Mouse (Mus musculus): ENCODE data around the gene Tshr.
A peak's percentile ranks its signal among the peaks of the same experiment; 100 is the strongest.
"Not testable (repeated sequence)": the region's sequence is repeated elsewhere in the genome, so short reads cannot be mapped to it uniquely, and the experiment has no call there.

Gene Tshr

DNA sequence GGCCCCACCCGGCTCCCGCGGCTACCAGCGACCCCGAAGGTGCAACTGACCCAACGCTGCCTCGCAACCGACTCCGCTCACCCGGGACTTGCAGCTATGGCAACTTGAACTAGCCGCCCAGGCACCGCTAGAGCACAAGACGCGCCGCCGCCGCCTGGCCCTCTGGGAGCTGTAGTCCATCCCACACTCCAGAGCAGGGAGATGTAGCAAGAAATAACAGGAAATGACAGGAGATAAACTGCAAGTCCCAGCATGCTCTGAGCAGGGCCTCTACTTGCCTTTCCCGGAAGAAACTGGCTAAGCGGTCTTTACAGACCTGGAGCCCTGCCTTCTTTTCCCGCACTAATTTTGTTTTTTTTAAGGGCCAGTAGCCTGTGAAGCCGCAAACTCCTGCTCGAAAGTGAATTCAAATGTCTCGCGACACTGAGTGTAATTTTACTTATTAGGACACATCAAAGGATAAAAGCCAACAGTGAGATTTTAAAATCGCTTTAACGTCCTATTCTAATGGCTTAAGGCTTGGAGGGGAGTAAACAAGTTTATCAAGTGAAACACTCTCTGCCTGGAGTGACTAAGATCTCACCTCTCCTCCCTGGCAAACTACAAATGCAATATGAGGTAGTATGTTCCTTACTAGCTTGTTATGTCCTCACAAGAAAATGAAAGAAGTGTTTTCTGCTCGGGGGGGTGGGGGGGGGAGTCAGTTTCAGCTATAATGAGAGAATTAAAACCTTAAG lies at the start of gene Tshr, which contains the start of gene Cep128:
Gene Tshr, plus strand, starts transcription at position 283 of the 737 bp plus-strand sequence.
Gene Cep128, minus strand, starts transcription at position 129 of the 737 bp plus-strand sequence.
- DNase-seq (ENCODE audit: low read depth, low spot score), result peak; percentile 84

DNA sequence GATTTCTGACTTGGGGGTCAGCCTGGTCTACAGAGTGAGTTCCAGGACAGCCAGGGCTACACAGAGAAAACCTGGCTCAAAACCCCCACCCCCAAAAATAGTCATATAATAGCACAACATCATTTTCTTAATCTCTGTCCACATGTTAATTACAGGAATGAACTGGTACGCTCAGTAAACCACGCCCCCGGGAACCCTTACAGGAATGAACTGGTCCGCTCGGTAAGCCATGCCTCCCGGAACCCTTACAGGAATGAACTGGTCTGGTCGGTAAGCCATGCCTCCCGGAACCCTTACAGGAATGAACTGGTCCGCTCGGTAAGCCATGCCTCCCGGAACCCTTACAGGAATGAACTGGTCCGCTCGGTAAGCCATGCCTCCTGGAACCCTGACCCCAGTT lies 45.7 kb upstream of the Tshr start:
- DNase-seq (ENCODE audit: low read depth, low spot score), result not testable (repeated sequence)

DNA sequence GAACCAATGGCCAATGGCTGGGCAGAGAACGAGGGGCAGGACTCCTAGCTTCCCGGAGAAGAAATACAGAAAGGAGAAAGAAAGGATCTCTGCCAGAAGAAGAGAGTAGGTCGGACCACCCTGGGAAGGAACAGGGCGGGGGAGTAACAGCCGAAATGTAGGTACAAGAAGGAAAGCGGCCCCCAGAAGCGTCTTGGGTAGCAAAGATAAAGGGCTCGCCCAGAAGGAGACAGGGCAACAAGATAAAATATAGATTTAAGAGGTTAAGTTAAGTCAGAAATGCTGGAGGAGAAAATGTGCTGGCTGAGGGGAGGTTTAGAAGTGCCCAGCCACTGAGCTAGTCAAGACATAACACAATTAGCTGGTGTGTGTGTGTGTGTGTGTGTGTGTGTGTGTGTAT lies 30.6 kb upstream of the Tshr start:
- DNase-seq (ENCODE audit: low read depth, low spot score), result no peak

DNA sequence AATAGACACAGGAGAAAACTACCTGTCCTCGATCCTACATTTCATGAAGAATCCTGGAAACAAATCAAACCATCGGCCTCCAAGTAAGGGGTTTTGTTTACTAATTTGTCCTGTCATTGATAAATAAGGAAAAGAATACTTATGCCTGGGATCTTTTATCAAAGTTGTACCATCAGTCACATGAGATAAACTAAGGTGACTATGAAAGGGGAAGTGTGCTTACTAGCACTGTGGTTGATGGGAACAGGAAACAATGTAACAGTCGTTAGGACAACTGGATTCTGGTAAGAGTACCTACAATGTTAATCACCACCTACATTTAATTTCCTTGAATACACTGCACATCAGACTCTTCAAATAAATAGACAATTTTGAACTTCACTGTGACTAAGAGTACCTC lies 15.2 kb upstream of the Tshr start:
- DNase-seq (ENCODE audit: low read depth, low spot score), result no peak

DNA sequence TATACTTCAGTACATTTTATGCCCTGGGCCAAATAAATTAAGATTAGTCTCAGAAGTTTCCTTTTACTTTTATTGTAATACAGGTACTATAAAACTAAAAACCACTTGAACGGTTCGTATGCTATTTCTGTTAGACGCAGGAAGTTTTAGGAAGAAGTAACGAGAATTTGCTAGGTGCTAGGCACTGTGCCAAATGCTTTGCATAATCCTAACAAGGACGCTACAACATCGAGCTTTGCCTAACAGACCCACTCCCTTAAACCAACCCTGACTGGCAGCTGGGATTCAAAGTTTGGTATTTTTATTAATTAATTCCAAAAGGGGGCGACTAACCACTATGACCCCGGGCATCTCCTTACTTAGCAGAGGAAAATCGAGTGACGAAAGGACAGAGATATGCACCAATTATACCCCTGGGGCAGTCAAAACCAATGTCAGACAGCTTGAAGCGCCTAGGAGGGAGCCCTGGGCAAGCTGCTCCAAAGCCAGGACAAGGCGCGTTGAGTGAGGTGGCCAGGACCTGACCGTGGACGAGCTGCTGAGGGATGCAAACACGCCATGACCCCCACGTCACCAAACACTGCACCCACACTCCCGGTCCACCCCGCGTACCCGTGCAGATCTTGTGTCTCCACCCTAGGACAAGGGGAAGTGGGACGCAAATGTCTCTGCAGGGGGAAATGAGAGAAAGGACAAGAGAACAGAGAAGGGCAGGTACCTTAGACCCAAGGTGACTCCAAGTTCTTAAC lies 673 bp upstream of the Tshr start:
- DNase-seq (ENCODE audit: low read depth, low spot score), result no peak

DNA sequence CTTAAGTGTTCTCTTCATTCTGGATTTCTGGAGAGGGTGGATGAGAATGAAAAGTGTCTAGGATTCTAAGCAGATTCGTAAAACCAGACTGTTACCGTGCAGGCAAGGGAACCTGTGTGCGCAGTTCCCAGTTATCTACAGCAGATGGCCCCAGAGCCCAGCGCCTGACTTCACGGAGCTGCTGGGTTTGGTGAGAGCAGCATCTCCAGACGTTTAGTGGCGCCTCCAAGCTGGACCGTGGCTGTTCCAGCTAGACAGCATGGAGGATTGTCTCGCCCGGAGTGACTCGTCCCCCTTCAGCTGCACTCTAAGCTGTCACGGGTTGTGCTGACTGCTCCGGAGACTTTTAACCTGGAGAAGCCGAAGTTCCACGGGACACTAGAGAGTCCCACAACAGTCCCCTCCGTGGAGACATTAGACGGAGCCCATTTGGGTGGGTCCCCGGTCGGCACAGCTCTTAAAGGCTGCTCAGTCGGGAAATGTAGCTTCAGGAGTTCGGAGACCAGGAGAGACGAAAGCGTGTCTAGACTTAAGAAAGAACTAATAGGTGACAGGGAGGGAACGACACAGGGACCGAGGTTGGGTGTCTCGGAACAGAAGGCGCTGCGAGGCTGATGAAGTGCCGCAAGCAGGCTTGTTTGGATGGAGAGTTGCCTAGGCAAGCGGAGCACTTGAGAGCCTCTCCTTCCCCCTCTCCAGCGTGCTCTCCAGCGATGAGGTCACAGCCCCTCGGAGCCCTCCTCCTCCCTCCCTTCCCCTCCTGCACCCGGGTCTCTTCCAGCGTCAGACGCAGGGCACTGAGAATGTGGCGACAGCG lies 16.1 kb downstream of the Tshr start:
- DNase-seq (ENCODE audit: low read depth, low spot score), result peak; percentile 36

DNA sequence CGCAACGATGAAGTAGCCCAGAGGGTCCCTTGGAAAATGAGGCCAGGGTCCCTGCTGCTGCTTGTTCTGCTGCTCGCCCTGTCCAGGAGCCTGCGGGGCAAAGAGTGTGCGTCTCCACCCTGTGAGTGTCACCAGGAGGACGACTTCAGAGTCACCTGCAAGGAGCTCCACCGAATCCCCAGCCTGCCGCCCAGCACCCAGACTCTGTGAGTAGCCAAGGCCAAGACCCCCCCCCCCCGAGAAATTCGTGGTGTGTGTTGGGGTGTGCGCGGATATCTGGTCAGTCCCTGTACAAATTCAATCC lies 16.6 kb downstream of the Tshr start:
- no peak for DNase-seq (ENCODE audit: low read depth, low spot score)

DNA sequence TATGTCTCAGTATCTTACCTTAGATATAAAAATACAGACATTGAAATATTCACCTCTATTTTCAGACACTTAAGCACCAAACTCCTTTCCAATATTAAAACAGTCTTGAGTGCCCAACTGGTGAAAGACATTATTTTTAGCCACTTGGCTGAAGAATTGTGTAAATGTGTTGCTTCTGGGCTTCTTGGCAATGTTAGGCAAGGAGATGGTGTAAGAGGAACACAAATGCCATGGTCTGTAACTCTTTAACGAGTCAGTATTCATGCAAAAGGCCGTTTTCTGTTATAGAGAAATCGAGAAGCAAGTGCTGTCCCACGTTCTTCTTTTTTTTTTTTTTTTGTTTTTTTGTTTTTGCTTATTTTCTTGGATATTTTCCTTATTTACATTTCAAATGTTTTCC lies 25.9 kb downstream of the Tshr start:
- no peak for DNase-seq (ENCODE audit: low read depth, low spot score)

DNA sequence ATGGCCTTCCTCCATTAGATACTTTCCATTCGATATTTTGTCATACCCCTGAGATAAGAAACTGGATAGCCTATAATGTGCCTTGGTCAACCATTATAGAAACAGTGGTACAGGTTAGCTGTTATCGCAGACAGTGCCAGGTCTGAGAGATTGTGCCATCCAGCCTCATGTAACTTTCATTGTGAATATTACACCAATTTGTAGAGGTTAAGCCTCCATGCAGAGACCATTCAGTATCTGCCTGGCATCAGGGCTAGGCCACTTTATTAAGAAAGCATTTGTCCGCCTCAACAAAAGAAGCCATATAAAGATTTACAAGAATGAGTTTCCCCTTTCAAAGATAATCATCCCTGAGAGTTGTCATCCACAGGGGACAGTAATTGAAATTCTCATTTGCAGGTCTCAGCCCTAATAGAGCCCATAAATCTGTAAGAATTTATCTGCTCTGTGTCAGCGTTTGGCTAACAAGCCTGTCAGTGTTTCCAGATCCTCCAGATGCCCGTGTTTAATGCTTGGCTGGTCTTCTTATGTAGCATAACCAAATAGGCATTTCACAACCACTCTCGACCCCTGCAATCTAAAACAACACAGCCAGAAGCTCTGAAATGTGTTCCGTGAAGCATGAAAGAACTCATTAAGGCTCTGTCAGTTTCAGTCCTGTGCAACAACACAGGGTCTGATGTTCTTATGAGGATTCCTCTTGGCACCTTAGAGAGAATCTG lies 28.3 kb downstream of the Tshr start:
- no peak for DNase-seq (ENCODE audit: low read depth, low spot score)

DNA sequence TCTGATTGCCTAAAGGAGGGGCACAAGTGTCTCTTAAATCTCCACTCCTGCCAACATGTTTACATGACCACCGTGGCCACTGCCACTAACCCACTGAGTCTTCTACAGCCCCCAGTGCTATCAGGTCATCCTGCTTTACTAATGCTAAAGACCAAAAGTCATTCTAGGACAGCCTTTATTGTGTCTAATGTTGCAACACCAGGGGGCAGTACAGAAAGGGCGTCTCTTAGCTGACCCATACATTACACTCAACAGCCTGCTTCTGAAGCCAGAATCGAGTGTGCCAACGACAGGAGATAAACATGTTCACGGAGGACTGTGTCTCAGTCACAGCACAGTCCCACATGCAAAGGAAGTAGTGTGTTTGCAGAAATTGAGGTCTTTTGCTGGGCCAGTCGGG lies 30.7 kb downstream of the Tshr start:
- DNase-seq (ENCODE audit: low read depth, low spot score), result no peak

DNA sequence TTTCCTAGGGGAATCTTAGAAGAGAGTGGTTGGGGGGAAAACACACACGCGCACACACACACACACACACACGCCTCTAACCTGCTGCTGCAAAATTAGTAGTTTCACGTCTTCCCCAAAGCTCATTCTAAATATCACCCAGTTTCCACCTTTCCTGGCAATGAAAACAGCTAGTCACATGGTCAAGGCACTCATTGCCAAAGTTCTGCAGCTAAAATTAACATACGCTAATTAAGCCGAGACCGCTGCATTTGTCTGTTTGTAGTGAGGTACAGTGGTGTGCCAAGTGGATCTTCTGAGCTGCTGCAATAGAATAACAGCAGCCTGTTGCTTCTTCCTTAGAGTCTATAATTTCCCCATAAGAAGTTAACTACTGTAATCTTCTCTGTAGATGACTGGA lies 32.5 kb downstream of the Tshr start:
- DNase-seq (ENCODE audit: low read depth, low spot score), result no peak

DNA sequence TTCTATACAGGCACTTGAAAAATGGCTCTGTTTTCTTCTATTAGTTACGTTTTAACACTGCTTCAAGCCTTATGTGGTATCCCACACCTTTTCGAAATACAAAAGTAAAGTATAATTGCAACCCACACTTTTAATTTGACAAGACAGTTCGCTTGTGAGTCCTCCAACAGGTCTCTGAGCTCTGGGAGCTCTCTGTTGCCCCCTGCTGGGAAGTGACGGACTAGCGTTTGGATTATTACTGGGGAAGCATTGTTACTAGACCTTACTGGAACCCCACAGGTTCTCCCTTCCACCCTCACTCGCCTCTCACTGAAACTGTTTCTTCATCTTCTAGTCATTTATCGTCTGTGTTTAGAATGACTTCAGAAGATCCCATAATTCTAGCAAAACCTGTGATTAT lies 34.4 kb downstream of the Tshr start:
- no peak for DNase-seq (ENCODE audit: low read depth, low spot score)

DNA sequence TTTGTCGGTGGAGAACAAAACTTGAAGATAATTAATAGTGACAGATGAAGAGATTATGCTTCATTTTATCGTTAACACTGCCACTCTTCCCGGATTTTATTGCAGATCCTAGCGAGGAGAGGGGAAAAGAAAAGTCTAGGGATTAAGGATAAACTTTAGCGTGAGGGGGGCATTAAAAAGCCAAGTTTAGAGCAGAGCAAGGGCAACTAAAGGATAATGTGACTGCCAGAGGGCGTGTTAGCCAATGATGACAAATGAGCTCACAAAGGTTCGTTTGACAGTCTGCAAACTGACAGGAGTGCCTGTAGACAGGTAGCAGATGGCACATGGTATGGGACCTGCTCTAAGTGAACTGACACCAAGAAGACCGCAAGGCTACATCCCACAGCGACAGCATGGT lies 36.9 kb downstream of the Tshr start:
- no peak for DNase-seq (ENCODE audit: low read depth, low spot score)

DNA sequence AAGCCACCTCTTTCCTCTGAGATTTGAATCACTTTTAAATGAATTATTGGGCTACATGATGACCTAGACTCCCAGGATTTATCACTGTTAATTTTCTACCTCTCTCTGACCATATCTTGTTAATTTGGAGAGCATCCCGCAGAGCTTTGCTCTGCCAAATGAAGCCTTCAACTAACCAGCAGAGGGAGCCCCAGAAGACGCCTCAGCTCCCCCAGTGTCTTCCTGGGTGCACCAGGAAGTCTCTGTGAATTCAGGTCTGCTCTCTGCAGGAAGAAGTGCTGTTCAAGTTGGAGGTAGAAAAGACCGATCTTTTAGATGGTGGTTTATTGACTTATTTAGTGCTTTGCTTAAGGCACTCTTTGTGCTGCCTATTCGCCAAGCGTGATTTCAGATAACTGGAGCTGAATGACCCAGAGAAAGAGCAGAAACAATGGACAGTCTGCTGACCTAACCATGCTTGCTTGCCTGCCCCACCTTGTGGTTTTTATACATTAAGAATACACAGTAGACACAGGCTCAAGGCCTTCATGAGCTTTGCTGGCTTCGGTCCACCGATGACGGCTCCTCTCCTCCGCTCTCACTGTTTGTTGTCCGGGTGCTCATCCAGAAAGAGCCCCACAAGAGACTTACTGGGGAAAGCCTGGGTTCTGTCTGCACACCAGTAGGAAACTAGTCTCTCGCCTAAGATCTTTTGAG lies 38.9 kb downstream of the Tshr start:
- DNase-seq (ENCODE audit: low read depth, low spot score), result no peak

DNA sequence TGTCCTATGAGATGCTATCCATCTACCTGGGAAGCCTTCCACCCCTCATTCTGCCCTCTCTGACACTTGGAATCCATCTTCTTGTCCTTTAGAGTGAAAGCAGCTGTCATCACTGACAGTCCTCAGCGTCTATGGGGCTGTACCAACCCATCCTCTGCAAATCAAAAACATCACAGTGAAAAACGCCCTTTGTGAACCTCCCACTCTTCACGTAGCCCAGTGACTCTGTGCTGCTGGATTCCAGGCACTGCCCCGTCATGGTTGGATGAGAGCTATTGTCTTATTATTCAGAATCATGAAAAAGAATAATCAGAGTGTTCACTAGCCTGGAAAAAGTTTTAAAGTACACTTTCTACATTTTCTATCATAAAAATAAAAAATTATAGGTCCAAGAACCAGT lies 42.1 kb downstream of the Tshr start:
- DNase-seq (ENCODE audit: low read depth, low spot score), result no peak

DNA sequence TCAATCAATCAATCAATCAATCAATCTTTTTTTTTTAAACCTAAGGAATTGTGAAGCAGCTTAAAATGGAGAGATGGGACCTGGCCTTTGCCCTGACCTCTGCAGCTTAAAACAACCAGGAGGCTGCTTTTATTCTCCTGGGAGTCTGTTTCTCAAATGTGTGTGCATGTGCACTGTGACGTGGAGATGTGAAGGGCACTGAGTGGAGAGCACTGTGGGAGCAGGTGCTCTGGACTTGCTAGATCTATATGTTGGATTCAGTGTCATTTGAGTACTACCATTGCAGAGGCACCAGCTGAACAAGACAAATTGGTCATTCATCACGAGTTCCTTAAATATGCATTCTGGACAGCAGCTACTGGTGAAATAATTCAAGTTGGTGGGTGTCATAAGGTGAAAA lies 42.8 kb downstream of the Tshr start:
- no peak for DNase-seq (ENCODE audit: low read depth, low spot score)

DNA sequence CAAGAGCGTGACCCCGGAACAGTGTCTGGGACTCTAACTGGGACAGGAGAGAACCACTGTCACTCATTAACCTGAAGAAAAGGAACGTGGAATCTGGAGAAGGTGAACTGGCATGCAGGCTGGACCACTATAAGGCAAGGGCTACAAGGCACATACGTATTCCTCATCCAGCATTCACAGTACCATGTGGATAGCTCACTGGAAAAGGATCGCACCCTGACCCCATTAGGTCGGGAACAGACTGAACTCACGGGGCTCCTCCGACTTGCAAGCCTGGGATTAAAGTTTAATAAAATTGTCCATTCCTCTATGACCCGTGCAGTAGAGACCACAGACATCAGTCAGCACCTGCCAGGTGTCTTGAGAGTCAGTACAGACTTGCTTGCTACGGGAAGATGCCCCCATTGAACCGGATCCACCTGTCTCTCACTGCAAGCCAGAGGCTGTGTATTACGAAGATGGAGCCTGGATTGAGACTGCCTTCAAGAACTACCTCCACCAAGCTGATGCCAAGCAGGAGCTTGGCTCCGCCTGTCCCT lies 97.9 kb downstream of the Tshr start:
- no peak for DNase-seq (ENCODE audit: low read depth, low spot score)

DNA sequence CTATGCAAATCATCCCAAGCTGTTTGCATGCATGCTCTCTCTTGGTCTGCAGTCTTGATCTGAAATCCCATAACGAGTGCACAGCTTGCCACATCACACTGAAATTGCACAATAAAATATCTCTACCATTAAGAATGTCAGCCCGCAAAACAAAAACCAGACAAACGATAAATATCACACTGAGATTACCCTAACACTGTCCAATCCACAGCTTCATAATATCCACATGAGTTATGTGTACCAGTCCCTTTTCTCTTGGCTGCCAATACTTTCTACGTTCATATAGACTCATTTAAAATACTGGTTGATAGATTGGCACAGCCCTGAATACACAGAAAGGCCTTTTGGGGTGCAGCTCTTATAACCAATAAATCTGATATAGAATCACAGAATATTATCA lies 102.0 kb downstream of the Tshr start:
- DNase-seq (ENCODE audit: low read depth, low spot score), result no peak

DNA sequence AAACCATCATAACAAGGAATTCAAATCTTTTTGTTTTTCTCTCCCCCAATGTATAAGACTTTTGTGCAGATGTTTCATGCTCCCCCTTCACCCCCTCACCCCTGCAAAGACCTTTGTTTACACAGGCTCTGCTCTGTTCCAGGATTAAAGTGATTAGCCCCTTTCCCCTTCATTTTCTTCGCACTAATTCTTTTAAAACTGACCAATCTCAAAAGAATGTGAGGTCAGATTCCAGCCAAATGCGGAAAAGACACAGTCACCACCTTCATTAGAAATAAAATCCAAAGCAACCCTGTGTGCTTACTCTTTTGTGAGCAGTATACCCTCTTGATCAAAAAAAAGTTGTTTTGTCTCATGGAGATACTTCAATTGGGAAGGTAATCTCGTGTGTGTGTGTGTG lies 104.0 kb downstream of the Tshr start:
- DNase-seq (ENCODE audit: low read depth, low spot score), result no peak

DNA sequence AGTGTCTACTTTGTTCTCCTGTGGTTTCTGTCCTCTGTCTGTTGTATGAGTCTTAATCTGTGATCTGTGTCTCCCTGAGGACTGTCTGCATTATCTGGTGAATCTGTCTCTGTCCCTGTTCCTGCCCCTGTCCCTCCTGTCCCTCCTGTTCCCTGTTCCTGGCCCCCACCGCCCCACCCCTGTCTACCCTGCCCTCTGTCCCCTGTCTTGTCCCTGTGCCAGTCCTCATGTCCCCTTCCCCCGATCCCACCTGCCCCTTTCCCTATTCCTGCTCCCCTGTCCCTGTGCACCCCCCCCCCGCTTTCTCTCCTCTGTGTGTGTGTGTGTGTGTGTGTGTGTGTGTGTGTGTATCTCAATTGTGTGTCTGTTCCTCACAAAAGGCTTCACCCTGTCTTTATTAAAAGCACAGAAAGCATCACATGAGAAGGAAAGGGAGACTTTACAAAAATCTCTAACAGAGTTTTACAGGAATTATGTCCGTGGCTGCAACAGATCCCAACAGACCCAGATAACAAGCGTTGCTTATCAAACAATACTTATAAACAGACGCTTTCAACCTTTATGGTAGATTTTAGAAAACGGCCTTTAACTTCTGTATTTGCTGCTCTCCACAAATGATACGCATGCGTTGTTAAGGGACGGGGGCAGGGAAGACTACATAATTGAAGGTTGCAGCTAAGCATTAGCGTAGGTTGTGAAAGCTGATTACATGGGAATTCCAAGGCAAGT lies 111.3 kb downstream of the Tshr start:
- DNase-seq (ENCODE audit: low read depth, low spot score), result no peak

DNA sequence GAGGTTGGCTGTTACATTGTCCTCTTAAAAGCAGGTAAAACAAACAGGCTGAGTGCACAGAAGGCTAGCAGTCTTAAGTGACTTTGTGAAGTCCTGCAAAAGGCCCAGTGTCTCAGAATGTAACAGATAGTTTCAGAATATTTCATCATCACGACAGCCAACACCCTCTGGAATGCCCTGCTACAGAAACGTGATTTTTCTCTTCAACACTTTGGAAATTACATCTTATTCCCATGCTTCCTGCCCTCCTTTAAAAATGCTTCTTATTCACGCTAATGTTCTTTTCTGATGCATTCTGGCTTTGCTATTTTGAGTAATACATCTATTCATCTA lies 111.8 kb downstream of the Tshr start:
- no peak for DNase-seq (ENCODE audit: low read depth, low spot score)

All from skeletal muscle tissue, adult 2 months (tissue).